Mouse (Mus musculus): ENCODE data around the gene Slc1a7.

The Slc1a7 gene

GRCm38 (mm10) chr4:108016321-108016720 is 48.2 kb downstream of the Slc1a7 start:
- no peak for TF ChIP-seq GATA4 (IDR thresholded peaks at IDR 0.05; ENCODE audit: insufficient replicate concordance, low read length)

DNA sequence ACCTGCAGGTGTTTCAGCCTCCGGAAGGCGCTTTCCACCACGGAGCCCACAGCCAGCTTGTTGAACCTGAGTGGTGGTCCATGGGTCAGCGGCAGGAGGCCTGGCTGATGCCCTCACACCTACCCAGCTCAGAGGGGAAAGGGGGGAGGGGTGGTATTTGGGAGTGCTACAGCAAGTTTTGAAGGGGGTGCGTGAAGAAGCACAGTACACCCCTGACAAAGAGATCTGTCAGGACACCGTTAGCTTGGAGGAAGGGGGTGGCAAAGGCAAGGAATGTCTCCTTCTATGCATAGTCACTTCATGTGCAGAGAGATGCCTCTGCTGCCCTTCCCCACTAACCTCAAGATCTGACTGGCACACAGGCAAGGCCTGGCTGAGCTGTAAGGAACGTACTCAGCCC is 49.7 kb downstream of the Slc1a7 start:
- no peak for TF ChIP-seq GATA4 (IDR thresholded peaks at IDR 0.05; ENCODE audit: insufficient replicate concordance, low read length)

DNA sequence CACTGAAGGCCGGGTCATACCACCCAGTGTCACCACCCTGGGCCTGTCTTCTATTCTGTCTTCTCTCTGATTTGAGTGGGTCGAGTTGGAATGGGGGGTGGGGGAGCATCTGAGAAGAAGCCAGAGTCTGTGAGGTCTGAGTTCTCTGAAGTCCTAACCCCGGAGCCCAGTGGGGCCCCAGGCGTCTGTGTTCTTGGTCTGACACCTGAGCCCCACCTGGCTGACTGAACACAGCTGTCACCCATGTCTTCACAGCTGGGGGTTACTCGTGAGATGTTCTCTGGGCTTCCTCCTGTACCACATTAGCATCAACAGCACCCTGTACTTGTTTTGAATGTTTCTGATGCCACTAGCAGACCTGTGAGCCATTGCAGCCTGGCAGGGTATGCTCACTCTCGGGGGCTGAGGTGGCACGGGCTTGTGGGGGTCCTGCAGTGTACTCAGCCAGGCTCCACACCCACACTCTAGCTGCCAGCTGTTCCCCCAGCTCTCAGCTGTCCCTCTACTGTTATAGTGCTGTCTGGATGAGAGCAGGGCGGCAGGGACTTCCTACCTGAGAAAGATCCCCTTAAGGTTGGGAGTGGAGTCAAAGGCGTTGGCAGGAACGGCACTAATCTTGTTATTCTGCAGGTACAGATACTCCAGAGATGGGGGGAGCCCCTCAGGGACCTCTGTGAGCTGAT is 50.2 kb downstream of the Slc1a7 start:
- no peak for TF ChIP-seq GATA4 (IDR thresholded peaks at IDR 0.05; ENCODE audit: insufficient replicate concordance, low read length)

GRCm38 (mm10) chr4:108018961-108019921 is 51.1 kb downstream of the Slc1a7 start:
- no peak for TF ChIP-seq GATA4 (IDR thresholded peaks at IDR 0.05; ENCODE audit: insufficient replicate concordance, low read length)

DNA sequence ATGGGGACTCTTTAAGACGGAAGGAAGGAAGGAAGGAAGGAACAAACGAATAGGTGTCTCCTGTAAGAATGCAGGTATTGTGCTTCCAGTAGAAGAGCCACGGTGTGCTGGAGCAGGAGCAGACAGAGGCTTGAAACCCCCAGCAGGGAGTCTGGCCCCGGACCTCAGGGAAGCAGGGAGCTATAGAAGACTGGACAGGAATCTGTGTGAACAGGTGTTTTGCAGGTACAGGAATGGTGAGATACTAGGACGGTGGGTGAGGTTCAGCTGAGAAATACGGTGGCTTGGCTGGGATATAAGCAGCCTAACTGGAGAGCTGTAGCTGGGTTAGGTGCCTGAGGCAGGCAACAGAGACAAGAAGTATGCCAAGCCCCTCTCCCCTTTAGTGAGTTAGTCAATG is 52.0 kb downstream of the Slc1a7 start:
- no peak for TF ChIP-seq GATA4 (IDR thresholded peaks at IDR 0.05; ENCODE audit: insufficient replicate concordance, low read length)

- TF ChIP-seq GATA4 (IDR thresholded peaks at IDR 0.05; ENCODE audit: insufficient replicate concordance, low read length), result no peak
Measured at GRCm38 (mm10) chr4:108023186-108023585, 55.1 kb downstream of the Slc1a7 start.

GRCm38 (mm10) chr4:108024641-108025040 is 56.5 kb downstream of the Slc1a7 start:
- TF ChIP-seq GATA4 (IDR thresholded peaks at IDR 0.05; ENCODE audit: insufficient replicate concordance, low read length), result no peak

DNA sequence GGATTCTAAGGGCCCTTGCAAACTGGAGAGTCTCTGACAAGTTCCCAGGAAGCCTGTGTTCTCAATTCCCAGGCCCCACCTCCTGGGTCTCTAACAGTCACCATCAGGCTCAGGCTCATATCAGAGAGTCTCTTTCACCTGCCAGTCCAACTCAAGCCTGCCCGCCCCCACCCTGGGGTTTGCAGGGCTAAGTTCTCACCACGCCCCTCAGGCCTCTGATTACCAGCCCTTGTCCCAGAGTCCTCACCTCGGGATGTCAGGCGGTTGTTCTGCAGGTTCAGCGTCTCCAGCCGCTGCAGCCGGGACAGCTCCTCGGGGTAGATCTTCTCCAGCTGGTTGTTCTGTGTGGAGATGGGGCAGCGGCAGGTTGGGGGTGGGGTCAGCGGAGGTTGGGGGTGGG is 57.1 kb downstream of the Slc1a7 start:
- TF ChIP-seq GATA4 (IDR thresholded peaks at IDR 0.05; ENCODE audit: insufficient replicate concordance, low read length), result no peak

GRCm38 (mm10) chr4:108026193-108026592 is 58.1 kb downstream of the Slc1a7 start:
- TF ChIP-seq GATA4 (IDR thresholded peaks at IDR 0.05; ENCODE audit: insufficient replicate concordance, low read length), result no peak

- no peak for TF ChIP-seq GATA4 (IDR thresholded peaks at IDR 0.05; ENCODE audit: insufficient replicate concordance, low read length)
Measured at GRCm38 (mm10) chr4:108030888-108031501, 62.9 kb downstream of the Slc1a7 start.

DNA sequence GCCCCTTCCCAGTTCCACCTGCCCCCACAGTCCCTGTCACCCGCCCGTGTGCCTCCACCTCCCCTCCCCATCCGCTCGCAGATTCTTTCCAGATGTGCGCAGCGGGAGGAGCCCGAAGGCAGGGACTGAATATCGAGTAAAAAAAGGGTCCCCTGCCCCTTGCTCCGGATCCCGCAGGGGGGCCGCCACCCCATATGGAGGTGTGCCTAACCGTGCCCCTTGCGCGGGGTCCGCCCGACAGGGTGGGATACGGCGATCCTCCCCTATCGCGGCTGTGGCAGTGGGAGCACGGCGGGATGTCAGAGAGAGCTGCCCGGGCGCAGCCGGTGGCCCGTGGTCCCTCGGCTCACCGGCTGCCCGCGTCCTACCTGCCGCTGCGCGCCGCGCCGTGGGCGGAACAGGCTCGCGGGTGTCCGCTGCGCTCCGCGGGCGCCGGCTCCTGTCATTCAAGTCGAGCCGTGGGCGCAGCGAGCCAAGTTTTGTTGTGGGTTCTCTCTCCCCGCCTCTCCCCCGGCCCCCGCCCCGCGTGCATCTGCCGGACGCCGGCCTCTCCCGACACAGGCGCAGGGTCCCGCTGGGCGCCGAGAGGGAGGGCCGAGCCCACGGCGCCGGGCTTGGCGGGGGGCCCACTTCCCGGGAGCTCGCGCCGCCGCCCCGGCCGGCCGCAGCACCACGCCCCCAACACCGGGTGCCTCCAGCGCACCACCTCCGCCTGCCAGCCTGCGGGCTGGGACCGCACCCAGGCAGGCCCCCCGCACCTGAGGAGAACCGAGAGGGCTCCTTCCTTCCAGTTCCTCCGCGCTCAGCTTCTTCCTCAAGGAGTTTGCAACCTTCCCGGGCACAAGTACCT is 63.6 kb downstream of the Slc1a7 start:
- TF ChIP-seq GATA4 (IDR thresholded peaks at IDR 0.05; ENCODE audit: insufficient replicate concordance, low read length), result no peak

DNA sequence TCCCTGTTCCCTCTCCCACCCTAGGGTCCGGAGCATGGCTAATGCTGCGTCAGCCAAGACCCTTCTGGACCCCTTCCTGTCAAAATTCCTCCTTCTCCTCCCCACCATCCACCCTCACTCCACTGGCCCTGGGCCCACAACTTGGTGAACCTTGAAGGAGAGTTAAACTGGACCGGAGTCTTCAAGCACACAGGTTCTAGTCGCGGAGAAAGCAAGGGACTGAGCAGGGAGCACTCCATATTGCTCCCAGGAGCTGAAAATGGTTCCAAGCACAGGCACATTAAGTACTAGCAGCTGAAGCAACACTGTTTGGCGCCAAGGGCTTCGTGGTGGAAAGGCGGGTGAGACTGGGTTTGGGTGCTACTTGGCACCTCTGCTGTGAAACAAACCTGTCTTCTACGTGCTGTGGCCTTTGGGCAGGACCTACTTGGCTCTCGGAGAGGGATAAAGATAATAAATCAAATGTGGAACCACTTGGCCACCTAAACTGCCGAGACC is 64.3 kb downstream of the Slc1a7 start:
- TF ChIP-seq GATA4 (IDR thresholded peaks at IDR 0.05; ENCODE audit: insufficient replicate concordance, low read length), result no peak

GRCm38 (mm10) chr4:108033041-108033764 is 65.1 kb downstream of the Slc1a7 start:
- TF ChIP-seq GATA4 (IDR thresholded peaks at IDR 0.05; ENCODE audit: insufficient replicate concordance, low read length), result no peak

- TF ChIP-seq GATA4 (IDR thresholded peaks at IDR 0.05; ENCODE audit: insufficient replicate concordance, low read length), result no peak
Measured at GRCm38 (mm10) chr4:108037027-108037426, 68.9 kb downstream of the Slc1a7 start.

All from liver, adult (tissue).